Mouse (Mus musculus): ENCODE measurements around the gene Atf5. TPM values are rescaled to one million over a fixed set of nuclear protein-coding genes. Genes with fewer than 3 reads are reported as not detected.

Atf5 gene
- total RNA-seq, 2 experiments from 2014 or later: 59.8 to 104 TPM

DNA sequence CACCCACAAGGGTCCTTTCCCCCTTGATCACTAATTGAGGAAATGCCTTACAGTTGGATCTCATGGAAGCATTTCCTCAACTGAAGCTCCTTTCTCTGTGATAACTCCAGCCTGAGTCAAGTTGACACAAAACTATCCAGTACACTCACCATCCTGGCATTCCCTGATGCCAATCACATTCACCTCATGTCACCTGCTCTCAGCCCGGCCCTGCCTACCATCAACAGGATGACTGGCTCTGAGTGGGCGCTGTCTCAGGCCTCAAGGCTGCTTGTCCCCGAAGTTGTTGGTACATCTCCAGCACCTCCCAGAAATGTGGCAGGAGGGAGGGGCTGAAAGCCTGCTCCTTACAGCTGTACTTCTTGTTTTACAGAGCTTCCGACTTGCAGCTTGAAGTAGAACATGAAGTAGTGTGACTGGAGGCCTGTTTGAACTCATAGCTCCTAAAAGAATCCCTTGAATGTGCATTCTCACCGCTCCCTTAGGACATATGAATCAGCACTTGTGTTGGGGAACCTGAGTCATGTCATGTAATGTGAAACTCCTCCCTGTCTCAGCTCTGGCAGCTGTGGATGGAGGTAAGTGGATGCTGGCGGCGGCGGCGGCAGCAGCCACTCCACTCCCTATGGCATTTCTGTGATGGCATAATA lies 39.5 kb downstream of the Atf5 start:
- no peak for DNase-seq (ENCODE audit: low spot score in 2 of 2)

- no peak for DNase-seq (ENCODE audit: low spot score in 2 of 2)
Measured at GRCm38 (mm10) chr7:44772591-44773204, 43.8 kb downstream of the Atf5 start.

DNA sequence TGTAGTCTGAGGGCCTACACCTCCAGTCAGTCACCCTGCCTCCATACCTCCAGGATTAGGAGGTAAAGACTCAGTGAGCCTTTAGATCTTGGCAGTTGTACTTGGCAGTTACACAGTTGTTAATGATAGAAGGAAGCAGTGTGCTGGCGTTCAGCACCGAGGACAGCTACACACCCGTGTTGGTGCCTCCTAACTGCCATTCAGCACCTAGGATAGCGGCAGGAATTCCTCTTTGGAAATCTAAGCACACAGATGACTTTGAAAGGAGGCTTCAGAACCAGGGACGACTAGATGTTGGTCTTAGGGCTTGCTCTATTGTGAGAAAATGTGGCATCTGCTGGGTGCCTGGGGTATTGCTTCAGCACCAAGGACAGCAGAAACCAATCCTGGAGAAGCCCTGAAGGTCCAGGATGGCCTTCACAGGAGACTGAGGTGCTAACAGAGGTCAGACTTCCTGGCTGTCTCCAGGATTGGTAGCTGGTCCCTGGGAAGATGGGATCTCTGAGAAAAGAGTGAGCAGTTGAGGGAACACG lies 46.3 kb downstream of the Atf5 start:
- DNase-seq (ENCODE audit: low spot score in 2 of 2): peak; percentile 35 to 56

DNA sequence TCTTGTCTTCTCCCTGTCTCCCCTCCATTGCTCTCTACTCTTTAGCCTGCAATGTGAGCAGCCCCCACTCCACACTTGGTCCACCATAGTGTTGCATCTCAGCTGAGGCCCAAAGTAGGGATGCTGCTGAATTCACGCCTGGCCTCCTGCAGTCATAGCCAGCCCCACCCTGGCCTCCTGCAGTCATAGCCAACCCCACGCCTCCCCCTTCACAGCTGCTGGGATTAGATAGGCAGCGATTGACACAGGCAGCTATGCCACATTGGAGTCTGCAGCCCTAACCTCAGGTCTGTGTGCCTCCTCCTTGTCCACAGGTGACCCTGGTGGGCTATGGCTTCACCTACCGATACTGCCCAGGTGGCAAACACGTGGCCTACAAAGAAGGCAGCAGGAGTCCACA lies 48.3 kb downstream of the Atf5 start:
- DNase-seq (ENCODE audit: low spot score in 2 of 2): no peak

Small RNA genes lying within 50 kb of the gene (microRNA-seq; reads per million reads assigned to microRNA genes)
- not detected for gene Mir707

Other genes starting within 250 kb of the Atf5 start
- 10 to 100 TPM in 1 of 2 experiments, 1 to 10 TPM in 1; 2.5 to 18.3 TPM for gene Napsa, start 244.3 kb downstream of the Atf5 start, total RNA-seq (2021)
- 1 to 10 TPM; 7.6 to 9.9 TPM for gene Kcnc3, start 226.0 kb downstream of the Atf5 start, total RNA-seq (2021)
- 1 to 10 TPM; 7.0 to 8.2 TPM for gene Myh14, start 145.8 kb downstream of the Atf5 start, total RNA-seq (2021)
- gene Izumo2, start 107.9 kb downstream of the Atf5 start, total RNA-seq (2021): not detected
- 10 to 100 TPM; 42.8 to 43.4 TPM for gene Vrk3, start 68.2 kb downstream of the Atf5 start, total RNA-seq (2021)
- 1 to 10 TPM; 1.1 to 1.3 TPM for gene Zfp473, start 65.6 kb downstream of the Atf5 start, total RNA-seq (2021)
- 10 to 100 TPM; 60.1 to 65.5 TPM for gene Nup62, start 570 bp downstream of the Atf5 start, total RNA-seq (2021)
- gene Il4i1, start 271 bp downstream of the Atf5 start, total RNA-seq (2021): 1 to 10 TPM; 1.1 to 1.8 TPM
- 100 to 1,000 TPM; 119 to 134 TPM for gene Akt1s1, start 32.3 kb upstream of the Atf5 start, total RNA-seq (2021)
- 10 to 100 TPM; 87.9 to 92.0 TPM for gene Tbc1d17, start 32.4 kb upstream of the Atf5 start, total RNA-seq (2021)
- gene Pnkp, start 40.5 kb upstream of the Atf5 start, total RNA-seq (2021): 10 to 100 TPM; 50.8 to 54.6 TPM
- gene Ptov1, start 53.1 kb upstream of the Atf5 start, total RNA-seq (2021): 100 to 1,000 TPM; 385 to 394 TPM
- 100 to 1,000 TPM; 117 to 121 TPM for gene Med25, start 76.1 kb upstream of the Atf5 start, total RNA-seq (2021)
- 10 to 100 TPM; 24.6 to 26.7 TPM for gene Fuz, start 79.4 kb upstream of the Atf5 start, total RNA-seq (2021)
- 100 to 1,000 TPM in 1 of 2 experiments, 10 to 100 TPM in 1; 99.9 to 107 TPM for gene Ap2a1, start 112.8 kb upstream of the Atf5 start, total RNA-seq (2021)
- gene Tsks, start 126.5 kb upstream of the Atf5 start, total RNA-seq (2021): under 1 TPM in 1 of 2 experiments, not detected in 1; 0.39 TPM
- gene Cpt1c, start 158.2 kb upstream of the Atf5 start, total RNA-seq (2021): 10 to 100 TPM; 28.0 to 31.1 TPM
- 100 to 1,000 TPM; 380 to 390 TPM for gene Prmt1, start 169.9 kb upstream of the Atf5 start, total RNA-seq (2021)
- 100 to 1,000 TPM; 106 to 111 TPM for gene Irf3, start 181.0 kb upstream of the Atf5 start, total RNA-seq (2021)
- 10 to 100 TPM; 23.8 to 28.5 TPM for gene Bcl2l12, start 182.1 kb upstream of the Atf5 start, total RNA-seq (2021)
- 100 to 1,000 TPM; 114 TPM for gene Scaf1, start 199.7 kb upstream of the Atf5 start, total RNA-seq (2021)
- gene Rras, start 201.3 kb upstream of the Atf5 start, total RNA-seq (2021): 10 to 100 TPM; 58.9 to 59.7 TPM
- gene Prr12, start 236.2 kb upstream of the Atf5 start, total RNA-seq (2021): 10 to 100 TPM; 76.4 to 85.1 TPM
- gene Nosip, start 245.8 kb upstream of the Atf5 start, total RNA-seq (2021): 10 to 100 TPM; 61.1 to 71.2 TPM
- 10 to 100 TPM; 17.9 to 18.6 TPM for gene Prrg2, start 246.0 kb upstream of the Atf5 start, total RNA-seq (2021)

Measured in adrenal gland, postnatal 4 days (tissue).